ENCODE assay signal across 8 mouse cellular contexts in the genomic region with DNA sequence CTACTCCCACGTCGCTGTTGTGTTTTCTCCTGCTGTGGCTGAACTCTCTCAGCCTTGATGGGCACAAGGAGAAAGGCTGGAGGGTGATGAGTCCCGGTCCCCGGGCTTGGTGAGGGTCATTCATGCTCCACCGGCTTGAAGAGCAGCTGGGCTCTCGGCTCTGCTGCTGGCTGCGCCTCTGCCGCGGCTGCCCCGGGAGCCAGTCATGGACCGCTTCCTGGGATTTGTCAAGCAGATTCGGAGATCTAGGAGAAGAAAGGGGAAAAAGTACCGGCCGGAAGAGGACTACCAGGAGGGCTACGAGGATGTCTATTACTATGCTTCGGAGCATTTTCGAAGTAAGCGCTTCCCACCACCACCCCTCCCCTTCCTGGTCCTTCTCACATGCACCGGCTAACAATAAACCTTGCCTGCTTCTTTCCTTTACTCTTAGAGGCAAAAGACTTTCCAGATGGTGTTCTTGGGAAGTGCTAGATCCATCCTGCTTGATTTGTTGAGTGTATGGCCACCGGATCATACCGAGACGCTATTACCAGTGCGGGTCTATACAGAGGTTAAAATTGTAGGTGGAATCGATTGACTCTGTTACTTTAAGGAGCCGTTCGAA.
A peak's percentile ranks its signal among the peaks of the same experiment; 100 is the strongest.
DNase-seq lines count a peak whose midpoint lies in the region; ATAC-seq lines count a peak whose summit lies in the region.

No protein-coding gene starts in this region.

- H3K4me1 ChIP-seq in heart, embryonic 15.5 days (replicated peaks), result peaks cover 13% of the 10 kb centered on the region
- H3K4me1 ChIP-seq in forebrain, embryonic 14.5 days (ENCODE audit: control insufficient read depth, insufficient read depth, low read length), result peaks cover 12% of the 10 kb centered on the region
- peaks cover 29% of the 10 kb centered on the region for H3K4me1 ChIP-seq in limb, embryonic 13.5 days

- H3K4me2 ChIP-seq in heart, embryonic 15.5 days, result peak overlapping the region; percentile 81
- H3K4me2 ChIP-seq in forebrain, embryonic 14.5 days (ENCODE audit: low read length), result peak overlapping the region; percentile 93
- H3K4me2 ChIP-seq in limb, embryonic 13.5 days (replicated peaks), result peak overlapping the region; percentile 75

- WGBS in heart, embryonic 15.5 days, result 4% methylated on average over 26 of the region's 26 CpGs
- WGBS in forebrain, embryonic 14.5 days, result 2% methylated on average over 26 of the region's 26 CpGs
- 2% methylated on average over 26 of the region's 26 CpGs for WGBS in limb, embryonic 13.5 days

- no peak for DNase-seq in heart, postnatal 10 days
- DNase-seq in ZHBTc4 (ENCODE audit: low read depth, low spot score), result peak; percentile 16
- peak; percentile 47 for DNase-seq in forebrain, embryonic 14.5 days (ENCODE audit: low spot score)
- peak; percentile 17 for DNase-seq in retina, postnatal 7 days (ENCODE audit: low read depth, low spot score)
- no peak for DNase-seq in urinary bladder, adult 2 months (ENCODE audit: low spot score)
- no peak for DNase-seq in spleen, postnatal 36 days (ENCODE audit: low spot score in 2 of 2)

- no peak overlapping the region for H3K27ac ChIP-seq in heart, embryonic 15.5 days
- peak overlapping the region; percentile 88 for H3K27ac ChIP-seq in forebrain, embryonic 14.5 days (ENCODE audit: low read depth, low read length)
- H3K27ac ChIP-seq in limb, embryonic 13.5 days, result no peak overlapping the region

- H3K36me3 ChIP-seq in heart, embryonic 15.5 days, result no peaks in the 10 kb centered on the region
- H3K36me3 ChIP-seq in forebrain, embryonic 14.5 days (ENCODE audit: control insufficient read depth, insufficient read depth, low read length), result no peaks in the 10 kb centered on the region
- no peaks in the 10 kb centered on the region for H3K36me3 ChIP-seq in limb, embryonic 13.5 days

- H3K27me3 ChIP-seq in heart, embryonic 15.5 days, result peaks cover 14% of the 10 kb centered on the region
- H3K27me3 ChIP-seq in forebrain, embryonic 14.5 days (replicated peaks; ENCODE audit: control insufficient read depth, insufficient read depth, low read length), result no peaks in the 10 kb centered on the region
- peaks cover 41% of the 10 kb centered on the region for H3K27me3 ChIP-seq in limb, embryonic 13.5 days

- intact Hi-C loops in heart, postnatal 10 days (cut with DNase I), result no loop called here

- ATAC-seq in heart, embryonic 15.5 days (replicated peaks; ENCODE audit: insufficient number of reproducible peaks, insufficient read depth, low FRiP score, low read depth), result no peak
- peak; percentile 49 for ATAC-seq in forebrain, embryonic 14.5 days
- ATAC-seq in limb, embryonic 13.5 days (ENCODE audit: low FRiP score, low read depth), result no peak

- H3K4me3 ChIP-seq in heart, embryonic 15.5 days, result peak overlapping the region; percentile 44
- peak overlapping the region; percentile 55 for H3K4me3 ChIP-seq in forebrain, embryonic 14.5 days (ENCODE audit: low read depth, low read length)
- H3K4me3 ChIP-seq in limb, embryonic 13.5 days, result peak overlapping the region; percentile 38

- no peak overlapping the region for H3K9ac ChIP-seq in heart, embryonic 15.5 days
- H3K9ac ChIP-seq in forebrain, embryonic 14.5 days (ENCODE audit: low read length), result peak overlapping the region; percentile 70
- H3K9ac ChIP-seq in limb, embryonic 13.5 days, result no peak overlapping the region; the same call in 1 of the 2 replicates

- no peaks in the 10 kb centered on the region for H3K9me3 ChIP-seq in heart, embryonic 15.5 days (replicated peaks)
- H3K9me3 ChIP-seq in forebrain, embryonic 14.5 days (replicated peaks; ENCODE audit: control insufficient read depth, low read length), result no peaks in the 10 kb centered on the region
- no peaks in the 10 kb centered on the region for H3K9me3 ChIP-seq in limb, embryonic 13.5 days

Comparison
In these comparisons a context has a peak if more than half of its experiments do, and no peak if none do; other contexts are left out.
1. DNase-seq: peak in ZHBTc4 (single experiment), forebrain, embryonic 14.5 days (single experiment) and retina, postnatal 7 days (single experiment); none in heart, postnatal 10 days (0 of 2), urinary bladder, adult 2 months (single experiment) and spleen, postnatal 36 days (0 of 2).
2. Peak in every context shown above with its lines, with median percentiles within 50 percentile points of each other: H3K4me2 ChIP-seq and H3K4me3 ChIP-seq.